Mouse (Mus musculus) spleen, adult 2 months (tissue): ENCODE results near the gene Htatip2. TPM values are rescaled to one million over a fixed set of nuclear protein-coding genes. Genes with fewer than 3 reads are reported as not detected.
A peak's percentile ranks its signal among the peaks of the same experiment; 100 is the strongest.

Source experiments
- DNase-seq, 2 experiments: peaks; one replicate each; pipeline versions ENCODE4 v3.0.0 to v3.0.0-alpha.2; 2012 to 2021; ENCODE audit warnings: low spot score in 2 of 2, low read depth in 1 of 2
- H3K27ac ChIP-seq: fragments of 200-500 bp; 2 replicates; pipeline ENCODE4 v1.5.1; 2012; ENCODE audit warnings: low read length, inconsistent platforms; ENCODE audit not compliant: insufficient read depth
- H3K27me3 ChIP-seq: fragments of 200-500 bp; 2 replicates; pipeline ENCODE4 v1.6.1; 2012; ENCODE audit warnings: mild to moderate bottlenecking, moderate library complexity, low read length, inconsistent platforms; ENCODE audit not compliant: control insufficient read depth, insufficient read depth
- H3K36me3 ChIP-seq: fragments of 200-500 bp; 2 replicates; pipeline ENCODE4 v1.6.1; 2012; ENCODE audit warnings: mild to moderate bottlenecking, low read length, inconsistent platforms; ENCODE audit not compliant: control insufficient read depth, insufficient read depth
- H3K4me1 ChIP-seq: fragments of 200-500 bp; 2 replicates; pipeline ENCODE4 v1.6.1; 2011; ENCODE audit warnings: inconsistent platforms; ENCODE audit not compliant: control insufficient read depth, insufficient read depth, insufficient read length
- H3K4me3 ChIP-seq: fragments of 200-500 bp; 2 replicates; pipeline ENCODE4 v1.5.1; 2011; ENCODE audit warnings: mild to moderate bottlenecking, inconsistent platforms; ENCODE audit not compliant: insufficient read depth, insufficient read length; ENCODE audit errors: extremely low read depth
- CTCF ChIP-seq: fragments of 200-500 bp; IDR thresholded peaks from 2 replicates; pipeline ENCODE4 v1.5.1; 2011; ENCODE audit warnings: mild to moderate bottlenecking, inconsistent platforms; ENCODE audit not compliant: insufficient read depth, insufficient read length, insufficient replicate concordance; ENCODE audit errors: extremely low read depth
- POLR2A ChIP-seq: fragments of 200-500 bp; IDR thresholded peaks from 2 replicates; pipeline ENCODE4 v1.6.1; 2011; ENCODE audit warnings: low read depth, low read length, inconsistent platforms
- WGBS: fragments of 180-500 bp; shearing (Covaris S2); methylation state at CpG from one replicate; pipeline ENCODE4 v1.1.7; 2018; 5-methylcytosine and 5-hydroxymethylcytosine counted together
- polyA plus RNA-seq: library from polyadenylated mRNA; depleted of rRNA; stranded (reverse); fragments of >200 nt; gene quantifications from 2 replicates; pipeline ENCODE4 v1.2.3, GENCODE M21; 2012

The Htatip2 gene
- polyA plus RNA-seq, 1 experiment = 6.4 TPM

GRCm38 (mm10) chr7:49766166-49766565 is 7.3 kb downstream of the Htatip2 start:
- WGBS = 89% methylated on average over 7 of the region's 7 CpGs
- no peak overlapping the region for H3K4me3 ChIP-seq
- DNase-seq = no peak
- peaks cover 20% of the 10 kb centered on the region for H3K36me3 ChIP-seq
- no peaks in the 10 kb centered on the region for H3K27me3 ChIP-seq
- H3K4me1 ChIP-seq = no peaks in the 10 kb centered on the region
- H3K27ac ChIP-seq = no peak overlapping the region
- no peak for TF ChIP-seq POLR2A
- no peak for TF ChIP-seq CTCF

GRCm38 (mm10) chr7:49768509-49768908 is 9.6 kb downstream of the Htatip2 start:
- TF ChIP-seq CTCF = no peak
- no peak for TF ChIP-seq POLR2A
- Histone ChIP-seq H3K27me3 (no peaks in the 10 kb centered on the region), H3K36me3 (peaks cover 28% of the 10 kb centered on the region), H3K4me3 (no peak overlapping the region), H3K4me1 (no peaks in the 10 kb centered on the region), H3K27ac (no peak overlapping the region)
- 93% methylated on average over 9 of the region's 9 CpGs for WGBS
- DNase-seq = no peak

GRCm38 (mm10) chr7:49774396-49774795 is 15.5 kb downstream of the Htatip2 start:
- DNase-seq = no peak
- H3K36me3 ChIP-seq = peaks cover 17% of the 10 kb centered on the region

GRCm38 (mm10) chr7:49777585-49777984 is 18.7 kb downstream of the Htatip2 start:
- Histone ChIP-seq H3K27me3 (no peaks in the 10 kb centered on the region), H3K36me3 (peaks cover 14% of the 10 kb centered on the region), H3K4me1 (peaks cover 5% of the 10 kb centered on the region), H3K27ac (no peak overlapping the region), H3K4me3 (no peak overlapping the region)
- DNase-seq = no peak
- 42% methylated on average over 3 of the region's 3 CpGs for WGBS
- TF ChIP-seq POLR2A (no peak), CTCF (no peak)

More at GRCm38 (mm10) chr7:49774396-49774795, 15.5 kb downstream of the Htatip2 start:
- 96% methylated on average over 2 of the region's 2 CpGs for WGBS
- H3K27ac ChIP-seq = no peak overlapping the region
- H3K27me3 ChIP-seq = no peaks in the 10 kb centered on the region
- peaks cover 4% of the 10 kb centered on the region for H3K4me1 ChIP-seq
- no peak overlapping the region for H3K4me3 ChIP-seq
- TF ChIP-seq POLR2A (no peak), CTCF (no peak)

- Histone ChIP-seq H3K27ac (no peak within 1 kb of the TSS), H3K36me3 (peaks cover 10% of the 10 kb centered on the region), H3K27me3 (no peaks in the 10 kb centered on the region), H3K4me3 (peak within 1 kb of the TSS; percentile 81), H3K4me1 (peaks cover 5% of the 10 kb centered on the region)
- WGBS = under 1% methylated on average over 87 of the region's 92 CpGs
- peak; percentile 89 to 98 for DNase-seq
- TF ChIP-seq POLR2A (peak; percentile 41; the same call in 1 of the 2 replicates), CTCF (peak; percentile 98)
Observed at GRCm38 (mm10) chr7:49778114-49778901, 19.4 kb downstream of the Htatip2 start, which contains the start of gene Prmt3. TSS of gene Prmt3 (plus strand) at chr7:49778346.

- WGBS = 49% methylated on average over 12 of the region's 12 CpGs
- Histone ChIP-seq H3K4me3 (peak overlapping the region; percentile 81; the same call in 1 of the 2 replicates), H3K27me3 (no peaks in the 10 kb centered on the region), H3K4me1 (peaks cover 5% of the 10 kb centered on the region), H3K36me3 (peaks cover 11% of the 10 kb centered on the region), H3K27ac (no peak overlapping the region)
- no peak for TF ChIP-seq POLR2A
- TF ChIP-seq CTCF = no peak
- no peak for DNase-seq
Observed at GRCm38 (mm10) chr7:49778904-49779615, 20.1 kb downstream of the Htatip2 start.
